Mouse (Mus musculus) lung, embryonic 14.5 days (tissue): ENCODE measurements around the gene Myo5c. TPM values are rescaled to one million over a fixed set of nuclear protein-coding genes. Genes with fewer than 3 reads are reported as not detected.
"Not testable (repeated sequence)": the region's sequence is repeated elsewhere in the genome, so short reads cannot be mapped to it uniquely, and the experiment has no call there.

ENCODE experiments used
- ATAC-seq: fragments of 200-750 bp; cut with Nextera tagmentation; 2 replicates; pipeline ENCODE4 v1.8.0; 2017; ENCODE audit warnings: mild to moderate bottlenecking, moderate TSS enrichment, moderate library complexity; ENCODE audit not compliant: insufficient read depth
- DNase-seq: peaks from one replicate; pipeline ENCODE4 v3.0.0-alpha.2; 2015
- H3K27ac ChIP-seq: fragments of 300-500 bp; sonication (generic); 2 replicates; pipeline ENCODE4 v1.5.1; 2014; ENCODE audit warnings: low read depth, mild to moderate bottlenecking, moderate library complexity
- H3K27me3 ChIP-seq: fragments of 300-500 bp; sonication (generic); 2 replicates; pipeline ENCODE4 v1.6.1; 2014; ENCODE audit warnings: low read length, control low read depth; ENCODE audit not compliant: insufficient read depth
- H3K36me3 ChIP-seq: fragments of 300-500 bp; sonication (generic); 2 replicates; pipeline ENCODE4 v1.6.1; 2014; ENCODE audit warnings: control low read depth; ENCODE audit not compliant: insufficient read depth
- H3K4me1 ChIP-seq: fragments of 300-500 bp; sonication (generic); 2 replicates; pipeline ENCODE4 v1.6.1; 2014; ENCODE audit warnings: antibody characterized with exemption, control low read depth; ENCODE audit not compliant: insufficient read depth
- H3K4me2 ChIP-seq: fragments of 300-500 bp; sonication (generic); 2 replicates; pipeline ENCODE4 v1.6.1; 2014; ENCODE audit warnings: mild to moderate bottlenecking
- H3K4me3 ChIP-seq: fragments of 300-500 bp; sonication (generic); 2 replicates; pipeline ENCODE4 v1.5.1; 2014; ENCODE audit warnings: low read depth, low read length
- H3K9ac ChIP-seq: fragments of 300-500 bp; sonication (generic); 2 replicates; pipeline ENCODE4 v1.6.1; 2014
- H3K9me3 ChIP-seq: fragments of 300-500 bp; sonication (generic); 2 replicates; pipeline ENCODE4 v1.6.1; 2016; ENCODE audit warnings: low read depth, low read length, control low read depth
- CTCF ChIP-seq: IDR thresholded peaks from 2 replicates; pipeline ENCODE4 v1.5.1; 2016; ENCODE audit warnings: antibody characterized with exemption, low read depth
- WGBS: fragments of 180-500 bp; shearing (Covaris S2); extraction: QIAGEN DNeasy Blood & Tissue Kit; methylation state at CpG from one replicate; pipeline ENCODE4 v1.1.7; 2014; 5-methylcytosine and 5-hydroxymethylcytosine counted together
- polyA plus RNA-seq: library from polyadenylated mRNA; unstranded; fragments of >200 nt; fragmentation: Nextera tagmentation; extraction: Ambion mirVana; gene quantifications from 2 replicates; pipeline ENCODE4 v1.2.1, GENCODE M21; 2014

Gene Myo5c
- polyA plus RNA-seq, 1 experiment from 2014 or later, result 28.9 TPM

GRCm38 (mm10) chr9:75243730-75244406 lies 12.0 kb downstream of the Myo5c start:
- 11% methylated on average over 5 of the region's 5 CpGs for WGBS
- ATAC-seq, result peak; percentile 90

GRCm38 (mm10) chr9:75244527-75244926 lies 12.7 kb downstream of the Myo5c start:
- ATAC-seq (no peak), DNase-seq (no peak)
- TF ChIP-seq CTCF, result peak; percentile 54
- Histone ChIP-seq H3K27me3 (no peaks in the 10 kb centered on the region), H3K9ac (no peak overlapping the region), H3K4me3 (no peak overlapping the region), H3K4me2 (no peak overlapping the region), H3K27ac (no peak overlapping the region; the same call in 1 of the 2 replicates), H3K9me3 (no peaks in the 10 kb centered on the region), H3K36me3 (peaks cover 16% of the 10 kb centered on the region), H3K4me1 (0 out of 2 replicates have a peak, but pooled peaks cover 3% of the 10 kb centered on the region)
- WGBS, result 62% methylated on average over 4 of the region's 4 CpGs

More at GRCm38 (mm10) chr9:75243730-75244406, 12.0 kb downstream of the Myo5c start:
- peak; percentile 77 for DNase-seq
- Histone ChIP-seq H3K27me3 (no peaks in the 10 kb centered on the region), H3K9ac (no peak overlapping the region), H3K4me1 (0 out of 2 replicates have a peak, but pooled peaks cover 3% of the 10 kb centered on the region), H3K27ac (peak overlapping the region; percentile 69), H3K4me2 (no peak overlapping the region), H3K36me3 (peaks cover 16% of the 10 kb centered on the region), H3K9me3 (no peaks in the 10 kb centered on the region), H3K4me3 (no peak overlapping the region)
- TF ChIP-seq CTCF, result no peak

GRCm38 (mm10) chr9:75246080-75246930 lies 14.5 kb downstream of the Myo5c start:
- 85% methylated on average over 13 of the region's 13 CpGs for WGBS
- no peak for DNase-seq
- H3K4me2 ChIP-seq, result no peak overlapping the region
- no peak overlapping the region for H3K9ac ChIP-seq
- H3K9me3 ChIP-seq, result no peaks in the 10 kb centered on the region
- H3K4me3 ChIP-seq, result no peak overlapping the region
- peaks cover 16% of the 10 kb centered on the region for H3K36me3 ChIP-seq
- H3K4me1 ChIP-seq, result 0 out of 2 replicates have a peak, but pooled peaks cover 3% of the 10 kb centered on the region
- no peak for ATAC-seq
- no peak for TF ChIP-seq CTCF
- no peaks in the 10 kb centered on the region for H3K27me3 ChIP-seq
- no peak overlapping the region for H3K27ac ChIP-seq

GRCm38 (mm10) chr9:75247870-75248269 lies 16.1 kb downstream of the Myo5c start:
- no peaks in the 10 kb centered on the region for H3K9me3 ChIP-seq
- 83% methylated on average over 6 of the region's 6 CpGs for WGBS
- 0 out of 2 replicates have a peak, but pooled peaks cover 3% of the 10 kb centered on the region for H3K4me1 ChIP-seq
- H3K4me2 ChIP-seq, result no peak overlapping the region
- no peak overlapping the region for H3K9ac ChIP-seq
- H3K4me3 ChIP-seq, result no peak overlapping the region
- ATAC-seq, result no peak
- TF ChIP-seq CTCF, result no peak
- peaks cover 16% of the 10 kb centered on the region for H3K36me3 ChIP-seq
- no peak for DNase-seq
- no peaks in the 10 kb centered on the region for H3K27me3 ChIP-seq
- H3K27ac ChIP-seq, result no peak overlapping the region

- TF ChIP-seq CTCF, result no peak
- Histone ChIP-seq H3K36me3 (peaks cover 16% of the 10 kb centered on the region), H3K9me3 (no peaks in the 10 kb centered on the region), H3K4me2 (no peak overlapping the region), H3K27ac (no peak overlapping the region), H3K27me3 (no peaks in the 10 kb centered on the region), H3K4me3 (no peak overlapping the region), H3K9ac (no peak overlapping the region), H3K4me1 (no peaks in the 10 kb centered on the region)
- ATAC-seq, result no peak
- WGBS, result 82% methylated on average over 1 of the region's 1 CpGs
- no peak for DNase-seq
Observed at GRCm38 (mm10) chr9:75248359-75248758, 16.5 kb downstream of the Myo5c start.

GRCm38 (mm10) chr9:75248874-75249273 lies 17.1 kb downstream of the Myo5c start:
- TF ChIP-seq CTCF, result no peak
- no peak overlapping the region for H3K9ac ChIP-seq
- H3K4me2 ChIP-seq, result no peak overlapping the region
- DNase-seq (no peak), ATAC-seq (no peak)
- no peaks in the 10 kb centered on the region for H3K9me3 ChIP-seq
- no peak overlapping the region for H3K4me3 ChIP-seq
- H3K27me3 ChIP-seq, result no peaks in the 10 kb centered on the region
- H3K27ac ChIP-seq, result no peak overlapping the region
- peaks cover 16% of the 10 kb centered on the region for H3K36me3 ChIP-seq
- H3K4me1 ChIP-seq, result no peaks in the 10 kb centered on the region

- WGBS, result 61% methylated on average over 6 of the region's 6 CpGs
- not testable (repeated sequence) for H3K4me3 ChIP-seq, H3K27ac ChIP-seq
Observed at GRCm38 (mm10) chr9:75253158-75253557, 21.3 kb downstream of the Myo5c start.

More at GRCm38 (mm10) chr9:75253158-75253557, 21.3 kb downstream of the Myo5c start:
- not testable (repeated sequence) for H3K9ac ChIP-seq, H3K27me3 ChIP-seq, H3K36me3 ChIP-seq, H3K4me2 ChIP-seq, H3K9me3 ChIP-seq, DNase-seq, ATAC-seq, H3K4me1 ChIP-seq
